Mouse (Mus musculus) midbrain, embryonic 13.5 days (tissue): ENCODE measurements at regions not wholly inside any gene's neighbourhood (a gene's known extent, or its start where the extent isn't known, plus 50 kb on each side); places are given as distances from the start of the nearest gene placed in this dataset.

ENCODE experiments used
- ATAC-seq: fragments of 200-750 bp; cut with Nextera tagmentation; 2 replicates; pipeline ENCODE4 v1.8.0; 2017; ENCODE audit warnings: mild to moderate bottlenecking, moderate TSS enrichment, moderate library complexity
- H3K27ac ChIP-seq: fragments of 300-500 bp; sonication (generic); 2 replicates; pipeline ENCODE4 v1.5.1; 2015; ENCODE audit warnings: inconsistent platforms, mild to moderate bottlenecking, moderate library complexity
- H3K27me3 ChIP-seq: fragments of 300-500 bp; sonication (generic); 2 replicates; pipeline ENCODE4 v1.6.1; 2015; ENCODE audit warnings: mild to moderate bottlenecking, inconsistent platforms
- H3K36me3 ChIP-seq: fragments of 300-500 bp; sonication (generic); 2 replicates; pipeline ENCODE4 v1.6.1; 2015; ENCODE audit warnings: mild to moderate bottlenecking, inconsistent platforms
- H3K4me1 ChIP-seq: fragments of 300-500 bp; sonication (generic); replicated peaks from 2 replicates; pipeline ENCODE4 v1.6.1; 2015; ENCODE audit warnings: inconsistent platforms
- H3K4me2 ChIP-seq: fragments of 300-500 bp; sonication (generic); replicated peaks from 2 replicates; pipeline ENCODE4 v1.6.1; 2015; ENCODE audit warnings: moderate library complexity, mild to moderate bottlenecking, inconsistent platforms
- H3K4me3 ChIP-seq: fragments of 300-500 bp; sonication (generic); replicated peaks from 2 replicates; pipeline ENCODE4 v1.5.1; 2015; ENCODE audit warnings: mild to moderate bottlenecking, inconsistent platforms
- H3K9ac ChIP-seq: fragments of 300-500 bp; sonication (generic); replicated peaks from 2 replicates; pipeline ENCODE4 v1.6.1; 2015; ENCODE audit warnings: mild to moderate bottlenecking, inconsistent platforms
- H3K9me3 ChIP-seq: fragments of 300-500 bp; sonication (generic); 2 replicates; pipeline ENCODE4 v1.6.1; 2016; ENCODE audit warnings: mild to moderate bottlenecking, inconsistent platforms
- WGBS: fragments of 180-500 bp; shearing (Covaris S2); methylation state at CpG from one replicate; pipeline ENCODE4 v1.1.7; 2015; 5-methylcytosine and 5-hydroxymethylcytosine counted together

DNA sequence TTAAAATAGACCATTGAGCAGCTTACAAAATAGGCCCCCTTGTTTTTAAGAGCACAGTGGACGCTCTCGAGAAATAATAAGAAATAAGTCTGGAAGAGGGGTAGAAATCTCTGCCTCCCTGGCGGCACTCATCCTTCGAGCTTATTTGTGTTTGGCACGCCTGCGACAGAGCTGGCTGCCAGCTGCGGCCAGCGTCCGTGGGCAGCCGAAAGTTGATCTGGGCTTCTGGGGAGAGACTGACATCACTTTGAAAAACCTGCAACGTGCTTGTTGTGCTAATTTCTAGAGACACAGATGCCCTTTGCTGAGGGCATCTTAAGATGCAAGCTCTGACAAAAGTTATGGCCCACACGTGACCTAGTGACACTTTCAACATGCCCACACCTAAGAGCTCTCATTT is 269.4 kb downstream of the Bcl11a start:
- WGBS, result 34% methylated on average over 12 of the region's 12 CpGs
- Histone ChIP-seq H3K9me3 (no peaks in the 10 kb centered on the region), H3K27ac (no peak overlapping the region), H3K4me2 (no peak overlapping the region), H3K9ac (no peak overlapping the region), H3K27me3 (no peaks in the 10 kb centered on the region), H3K4me3 (no peak overlapping the region), H3K4me1 (peaks cover 21% of the 10 kb centered on the region), H3K36me3 (no peaks in the 10 kb centered on the region)
- no peak for ATAC-seq

DNA sequence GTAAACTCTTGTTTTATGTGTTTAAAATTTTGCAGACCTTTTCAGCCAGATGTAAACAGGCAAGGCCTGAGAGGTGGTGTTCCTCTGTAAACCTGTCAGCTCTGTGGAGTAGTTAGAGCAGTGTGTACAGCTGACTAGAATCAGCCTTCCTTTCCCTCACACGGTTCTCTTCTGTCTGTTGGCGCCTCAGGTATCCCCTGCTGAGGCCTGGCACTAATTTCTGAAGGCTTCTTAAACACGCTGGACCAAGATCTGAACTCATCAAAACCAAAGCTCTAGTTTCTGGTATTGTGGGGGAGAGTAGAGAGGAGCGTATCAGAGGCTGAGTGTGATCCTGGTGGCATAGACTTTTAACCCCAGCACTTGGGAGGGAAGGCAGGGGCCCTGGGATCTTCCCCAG is 270.9 kb downstream of the Bcl11a start:
- H3K9ac ChIP-seq, result no peak overlapping the region
- no peak overlapping the region for H3K4me2 ChIP-seq
- WGBS, result 78% methylated on average over 4 of the region's 4 CpGs
- no peaks in the 10 kb centered on the region for H3K27me3 ChIP-seq
- H3K27ac ChIP-seq, result no peak overlapping the region
- no peak overlapping the region for H3K4me3 ChIP-seq
- no peaks in the 10 kb centered on the region for H3K9me3 ChIP-seq
- no peak for ATAC-seq
- H3K4me1 ChIP-seq, result peaks cover 21% of the 10 kb centered on the region
- H3K36me3 ChIP-seq, result no peaks in the 10 kb centered on the region

DNA sequence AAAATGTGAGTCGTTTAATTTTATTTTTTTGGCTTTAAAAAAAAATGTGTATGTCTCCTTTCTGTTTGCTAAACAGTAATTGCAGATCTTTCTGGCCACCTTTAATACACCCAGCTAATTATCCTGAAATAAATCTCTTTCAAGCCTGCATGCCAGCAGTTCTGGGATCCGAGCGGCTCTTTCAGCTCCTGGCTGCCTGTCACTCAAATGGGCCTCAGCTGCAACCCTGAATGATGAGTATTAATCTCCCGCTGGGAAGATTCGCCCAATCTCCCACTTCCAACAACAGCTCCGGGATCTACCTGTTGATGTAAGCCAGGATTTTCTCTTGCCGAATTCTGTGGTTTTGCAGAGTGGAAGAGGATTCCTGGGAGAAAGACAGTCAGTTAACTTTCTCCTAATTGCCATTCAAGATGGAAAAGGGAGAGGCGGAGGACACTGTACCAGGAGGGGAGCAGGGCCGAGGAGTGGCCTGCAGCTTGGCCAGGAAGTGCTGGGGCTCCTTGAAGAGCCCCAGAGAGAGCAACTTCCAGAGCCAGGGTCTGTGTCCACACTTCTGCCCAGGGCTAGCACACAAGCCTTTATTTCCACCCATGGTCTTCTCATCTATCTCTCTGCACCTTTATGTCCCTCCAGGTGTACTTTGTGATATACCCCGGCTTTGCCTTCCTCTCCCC is 272.2 kb downstream of the Bcl11a start:
- Histone ChIP-seq H3K4me2 (peak overlapping the region; percentile 13; the same call in 1 of the 2 replicates), H3K27me3 (no peaks in the 10 kb centered on the region), H3K27ac (no peak overlapping the region), H3K9me3 (no peaks in the 10 kb centered on the region), H3K4me1 (peaks cover 21% of the 10 kb centered on the region), H3K9ac (no peak overlapping the region), H3K36me3 (no peaks in the 10 kb centered on the region), H3K4me3 (no peak overlapping the region)
- peak; percentile 72; the same call in 1 of the 2 replicates for ATAC-seq
- 15% methylated on average over 10 of the region's 10 CpGs for WGBS

DNA sequence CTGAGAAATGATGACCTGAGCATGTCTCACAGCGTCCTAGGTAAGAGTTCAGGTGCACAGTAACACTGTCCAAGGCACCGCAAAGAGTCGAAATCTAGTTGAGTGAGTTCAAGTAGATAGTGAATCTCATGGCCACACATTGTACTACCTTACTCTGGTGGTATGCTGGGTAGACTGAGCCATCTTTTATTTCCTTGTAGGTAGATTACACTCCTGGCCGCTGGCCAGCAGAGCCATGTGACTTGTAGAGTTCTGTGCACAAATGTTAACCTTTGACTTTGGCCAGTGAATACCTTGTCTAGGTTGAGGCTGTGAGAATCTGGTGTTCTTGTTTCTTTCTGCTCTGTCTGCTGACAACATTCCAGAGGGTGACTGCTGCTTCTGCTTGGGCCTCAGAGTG is 273.0 kb downstream of the Bcl11a start:
- Histone ChIP-seq H3K27ac (no peak overlapping the region), H3K27me3 (no peaks in the 10 kb centered on the region), H3K9me3 (no peaks in the 10 kb centered on the region), H3K4me3 (no peak overlapping the region), H3K4me1 (peaks cover 21% of the 10 kb centered on the region), H3K4me2 (no peak overlapping the region), H3K9ac (no peak overlapping the region), H3K36me3 (no peaks in the 10 kb centered on the region)
- 89% methylated on average over 4 of the region's 4 CpGs for WGBS
- no peak for ATAC-seq

DNA sequence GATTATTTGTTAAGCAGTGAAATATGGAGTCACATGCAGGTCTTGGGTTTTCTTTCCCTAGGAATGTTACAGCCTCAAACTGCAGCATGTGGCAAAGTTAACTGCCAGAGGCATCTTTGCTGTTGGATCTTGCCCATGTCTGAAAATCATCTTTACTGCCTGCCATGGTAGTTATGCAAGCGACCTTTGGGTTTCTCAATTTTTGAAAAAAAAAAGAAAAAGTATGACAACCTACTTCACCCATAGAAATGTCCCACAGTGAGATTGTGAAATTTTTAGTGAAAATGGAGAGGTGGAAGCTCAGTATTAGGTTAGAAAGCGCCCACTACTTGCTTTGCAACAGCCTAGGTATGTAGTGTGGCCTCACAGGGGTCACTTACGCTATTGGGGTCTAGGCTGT is 274.2 kb downstream of the Bcl11a start:
- no peak overlapping the region for H3K4me2 ChIP-seq
- H3K4me3 ChIP-seq, result no peak overlapping the region
- H3K9ac ChIP-seq, result no peak overlapping the region
- no peak overlapping the region for H3K27ac ChIP-seq
- 91% methylated on average over 3 of the region's 3 CpGs for WGBS
- H3K27me3 ChIP-seq, result no peaks in the 10 kb centered on the region
- H3K4me1 ChIP-seq, result peaks cover 17% of the 10 kb centered on the region
- H3K36me3 ChIP-seq, result no peaks in the 10 kb centered on the region
- no peaks in the 10 kb centered on the region for H3K9me3 ChIP-seq
- no peak for ATAC-seq

DNA sequence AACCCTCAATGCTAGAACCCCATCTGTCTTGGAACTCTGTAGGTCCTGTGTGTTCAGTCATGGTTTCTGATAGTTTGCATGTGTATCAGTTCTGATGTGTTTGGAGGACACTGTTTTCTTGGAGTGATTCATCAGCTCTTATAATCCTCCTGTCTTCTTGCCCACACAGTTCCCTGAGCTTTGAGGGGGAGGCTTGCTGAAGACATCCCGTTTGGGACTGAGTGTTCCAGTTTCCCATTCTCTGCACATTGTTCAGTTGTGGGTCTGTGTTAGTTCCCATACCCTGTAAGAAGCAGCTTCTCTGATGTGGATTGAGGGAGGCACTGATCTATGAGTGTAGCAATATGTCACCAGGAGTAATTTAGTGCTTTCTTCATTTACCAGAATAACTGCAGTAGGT is 275.2 kb downstream of the Bcl11a start:
- no peak overlapping the region for H3K9ac ChIP-seq
- no peaks in the 10 kb centered on the region for H3K36me3 ChIP-seq
- ATAC-seq, result no peak
- no peak overlapping the region for H3K27ac ChIP-seq
- H3K27me3 ChIP-seq, result no peaks in the 10 kb centered on the region
- H3K9me3 ChIP-seq, result no peaks in the 10 kb centered on the region
- 84% methylated on average over 1 of the region's 1 CpGs for WGBS
- no peak overlapping the region for H3K4me3 ChIP-seq
- H3K4me1 ChIP-seq, result peaks cover 13% of the 10 kb centered on the region
- no peak overlapping the region for H3K4me2 ChIP-seq

DNA sequence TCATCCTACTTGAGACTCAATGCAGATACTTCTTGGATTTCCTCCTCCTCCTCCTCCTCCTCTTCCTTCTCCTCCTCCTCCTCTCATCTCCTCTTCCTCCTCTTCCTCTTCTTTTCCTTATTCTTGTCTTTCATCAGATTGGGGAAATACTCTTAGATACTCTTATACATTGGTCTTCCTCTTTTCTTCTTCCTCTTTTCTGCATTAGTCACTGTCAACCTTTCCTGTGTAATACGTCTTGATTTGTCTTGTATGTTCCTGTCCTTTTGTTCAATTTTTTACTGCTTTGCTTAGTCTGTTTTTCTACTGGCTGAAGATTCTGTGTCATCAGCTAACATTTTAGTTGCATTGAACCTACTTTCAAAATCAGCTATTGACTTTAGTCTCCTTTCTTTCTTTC is 279.5 kb downstream of the Bcl11a start:
- 90% methylated on average over 1 of the region's 1 CpGs for WGBS
- H3K4me1 ChIP-seq, result peaks cover 8% of the 10 kb centered on the region
- H3K36me3 ChIP-seq, result no peaks in the 10 kb centered on the region
- H3K27ac ChIP-seq, result no peak overlapping the region
- no peak overlapping the region for H3K9ac ChIP-seq
- no peak for ATAC-seq
- H3K4me2 ChIP-seq, result no peak overlapping the region
- no peak overlapping the region for H3K4me3 ChIP-seq
- no peaks in the 10 kb centered on the region for H3K9me3 ChIP-seq
- no peaks in the 10 kb centered on the region for H3K27me3 ChIP-seq

DNA sequence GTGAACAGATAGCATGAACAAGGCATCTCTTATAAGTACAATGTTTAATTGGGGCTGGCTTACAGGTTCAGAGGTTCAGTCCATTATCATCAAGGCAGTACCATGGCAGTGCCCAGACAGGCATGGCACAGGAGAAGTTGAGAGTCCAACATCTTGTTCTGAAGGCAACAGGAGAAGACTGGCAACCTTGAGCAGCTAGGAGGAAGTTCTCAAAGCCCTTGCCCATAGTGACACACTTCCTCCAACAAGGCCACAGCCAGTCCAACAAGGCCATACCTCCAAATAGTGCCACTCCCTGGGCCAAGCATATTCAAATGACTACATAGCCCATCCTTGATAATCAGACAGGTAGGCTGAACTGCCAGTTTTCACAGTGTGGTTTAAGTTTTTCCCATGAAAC is 281.2 kb downstream of the Bcl11a start:
- ATAC-seq, result no peak
- Histone ChIP-seq H3K9ac (no peak overlapping the region), H3K4me1 (peaks cover 25% of the 10 kb centered on the region), H3K27me3 (no peaks in the 10 kb centered on the region), H3K4me3 (no peak overlapping the region), H3K27ac (no peak overlapping the region), H3K36me3 (no peaks in the 10 kb centered on the region), H3K9me3 (no peaks in the 10 kb centered on the region), H3K4me2 (no peak overlapping the region)

DNA sequence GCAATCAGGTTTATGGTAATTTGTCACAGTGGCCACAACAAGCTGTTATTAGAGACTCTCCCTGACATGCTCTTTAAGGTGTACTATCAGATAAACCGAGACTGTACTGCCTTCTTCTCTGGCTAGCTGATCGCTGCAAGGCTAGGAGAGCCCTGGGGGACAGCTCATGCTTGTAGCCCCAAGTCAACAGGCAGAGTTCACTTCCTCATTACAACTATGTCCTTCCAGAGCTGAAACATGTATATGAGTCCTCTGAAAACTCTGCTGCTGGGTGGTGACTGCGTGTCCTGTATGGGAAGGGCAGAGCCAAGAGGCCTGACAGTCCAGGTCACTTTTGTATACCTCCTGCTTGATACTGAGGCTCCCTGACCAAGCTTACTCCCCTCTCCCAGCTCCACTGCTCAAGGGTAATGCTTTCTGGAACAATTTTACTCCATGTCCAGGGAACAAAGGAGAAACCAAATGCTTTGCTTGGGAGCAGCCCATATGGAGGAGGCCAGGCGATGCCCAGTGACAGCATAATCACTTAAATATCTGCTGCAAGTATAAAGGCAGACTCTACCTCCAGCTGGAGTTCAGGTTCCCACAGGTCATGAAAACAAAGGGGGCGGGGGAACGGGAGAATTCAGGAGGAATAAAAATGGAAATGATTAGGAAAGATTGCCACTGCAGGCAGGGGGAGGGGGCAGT is 284.3 kb downstream of the Bcl11a start:
- Histone ChIP-seq H3K36me3 (no peaks in the 10 kb centered on the region), H3K27ac (peak overlapping the region; percentile 67), H3K27me3 (0 out of 2 replicates have a peak, but pooled peaks cover 6% of the 10 kb centered on the region), H3K9ac (no peak overlapping the region), H3K9me3 (no peaks in the 10 kb centered on the region), H3K4me1 (peaks cover 28% of the 10 kb centered on the region), H3K4me2 (no peak overlapping the region), H3K4me3 (no peak overlapping the region)
- peak; percentile 78 for ATAC-seq
- 37% methylated on average over 6 of the region's 6 CpGs for WGBS

DNA sequence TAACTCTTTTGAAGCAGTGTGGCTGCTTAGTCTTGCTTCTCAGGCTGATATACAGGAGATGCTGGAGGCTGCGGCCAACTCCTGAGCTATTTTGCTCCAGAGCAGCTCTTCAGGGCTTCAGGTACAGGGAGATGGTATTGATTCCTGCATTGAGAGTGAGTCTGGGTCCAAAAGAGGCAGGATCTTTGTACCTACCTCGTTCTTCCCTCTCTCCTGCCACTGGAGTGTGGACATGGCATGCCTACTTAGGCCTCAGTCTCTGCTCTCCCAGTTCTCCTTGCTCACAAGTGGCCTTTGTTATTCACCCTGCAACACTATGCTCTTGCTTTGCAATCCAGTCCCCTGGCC is 284.8 kb downstream of the Bcl11a start:
- Histone ChIP-seq H3K27ac (peak overlapping the region; percentile 67; the same call in 1 of the 2 replicates), H3K36me3 (no peaks in the 10 kb centered on the region), H3K4me2 (no peak overlapping the region), H3K4me1 (peaks cover 28% of the 10 kb centered on the region), H3K27me3 (0 out of 2 replicates have a peak, but pooled peaks cover 6% of the 10 kb centered on the region), H3K9ac (no peak overlapping the region), H3K9me3 (no peaks in the 10 kb centered on the region), H3K4me3 (no peak overlapping the region)
- WGBS, result 48% methylated on average over 2 of the region's 2 CpGs
- ATAC-seq, result no peak; the same call in 1 of the 2 replicates

DNA sequence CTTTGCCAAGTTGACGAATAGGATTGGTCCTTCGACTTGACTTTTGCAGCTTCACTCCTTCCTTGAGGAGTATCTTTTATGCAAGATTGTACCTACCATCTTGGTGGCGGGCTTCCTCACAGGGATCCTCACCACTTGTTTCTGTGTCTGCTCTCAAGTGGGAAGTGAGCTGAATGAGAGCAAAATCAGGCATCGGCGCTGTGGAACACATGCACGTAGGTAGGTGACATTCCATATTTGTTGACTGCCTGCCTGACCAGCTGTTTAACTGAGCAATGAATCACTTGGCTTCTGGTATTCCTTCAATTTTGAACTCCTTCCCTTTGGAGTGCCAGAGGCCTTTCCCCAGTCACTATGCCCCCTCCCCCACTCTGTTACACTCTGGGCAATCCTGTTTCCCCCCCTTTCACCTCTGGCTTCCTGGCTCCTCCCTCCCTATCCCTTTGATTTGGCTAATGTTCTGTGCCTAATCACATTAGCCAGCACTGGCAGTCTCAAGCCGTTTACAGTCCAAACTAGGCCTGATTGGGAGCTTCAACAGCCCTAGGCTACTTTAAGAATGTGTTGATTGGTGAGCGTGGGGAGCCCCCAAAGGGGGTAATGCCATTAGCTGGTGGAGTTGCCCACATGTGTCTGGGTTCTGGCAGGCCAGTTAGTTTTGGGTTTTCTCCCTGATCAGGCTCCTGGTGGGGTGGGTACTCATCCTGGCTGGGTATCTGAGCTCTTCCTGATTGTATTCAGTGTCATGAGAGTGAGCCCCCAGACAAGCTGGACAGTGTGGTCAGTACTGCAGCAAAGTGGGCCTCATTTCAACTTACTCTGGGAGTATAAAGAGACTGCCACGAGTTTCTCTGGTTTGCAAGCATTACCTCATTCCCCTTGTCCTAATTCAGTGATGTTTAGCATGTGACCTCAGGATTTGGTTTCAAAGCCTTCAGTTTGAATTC is 285.8 kb downstream of the Bcl11a start:
- H3K4me2 ChIP-seq, result no peak overlapping the region
- H3K36me3 ChIP-seq, result no peaks in the 10 kb centered on the region
- 0 out of 2 replicates have a peak, but pooled peaks cover 6% of the 10 kb centered on the region for H3K27me3 ChIP-seq
- peak; percentile 88 for ATAC-seq
- no peak overlapping the region for H3K9ac ChIP-seq
- no peak overlapping the region for H3K27ac ChIP-seq
- H3K4me1 ChIP-seq, result peaks cover 28% of the 10 kb centered on the region
- no peak overlapping the region for H3K4me3 ChIP-seq
- H3K9me3 ChIP-seq, result no peaks in the 10 kb centered on the region
- WGBS, result 55% methylated on average over 9 of the region's 9 CpGs
